Mouse (Mus musculus) liver, embryonic 13.5 days (tissue): ENCODE measurements around the gene Trim54. TPM values are rescaled to one million over a fixed set of nuclear protein-coding genes. Genes with fewer than 3 reads are reported as not detected.

ENCODE experiments used
- ATAC-seq: fragments of 200-750 bp; cut with Nextera tagmentation; 2 replicates; pipeline ENCODE4 v1.8.0; 2017; ENCODE audit warnings: low read depth, mild to moderate bottlenecking, moderate number of reproducible peaks, moderate library complexity
- DNase-seq: peaks from one replicate; pipeline ENCODE4 v3.0.0; 2022
- H3K27ac ChIP-seq: fragments of 300-500 bp; sonication (generic); 2 replicates; pipeline ENCODE4 v1.5.1; 2015; ENCODE audit warnings: moderate library complexity, mild to moderate bottlenecking, inconsistent platforms
- H3K27me3 ChIP-seq: fragments of 300-500 bp; sonication (generic); 2 replicates; pipeline ENCODE4 v1.6.1; 2015; ENCODE audit warnings: mild to moderate bottlenecking, inconsistent platforms
- H3K36me3 ChIP-seq: fragments of 300-500 bp; sonication (generic); 2 replicates; pipeline ENCODE4 v1.6.1; 2015; ENCODE audit warnings: mild to moderate bottlenecking, inconsistent platforms
- H3K4me1 ChIP-seq: fragments of 300-500 bp; sonication (generic); replicated peaks from 2 replicates; pipeline ENCODE4 v1.6.1; 2015; ENCODE audit warnings: inconsistent platforms
- H3K4me2 ChIP-seq: fragments of 300-500 bp; sonication (generic); 2 replicates; pipeline ENCODE4 v1.6.1; 2015; ENCODE audit warnings: inconsistent platforms, mild to moderate bottlenecking, moderate library complexity
- H3K4me3 ChIP-seq: fragments of 300-500 bp; sonication (generic); replicated peaks from 2 replicates; pipeline ENCODE4 v1.5.1; 2015; ENCODE audit warnings: mild to moderate bottlenecking, inconsistent platforms
- H3K9ac ChIP-seq: fragments of 300-500 bp; sonication (generic); 2 replicates; pipeline ENCODE4 v1.6.1; 2015; ENCODE audit warnings: mild to moderate bottlenecking, inconsistent platforms
- H3K9me3 ChIP-seq: fragments of 300-500 bp; sonication (generic); replicated peaks from 2 replicates; pipeline ENCODE4 v1.6.1; 2016; ENCODE audit warnings: inconsistent platforms
- WGBS: fragments of 180-500 bp; shearing (Covaris S2); methylation state at CpG from one replicate; pipeline ENCODE4 v1.1.7; 2015; ENCODE audit not compliant: insufficient replicate concordance; 5-methylcytosine and 5-hydroxymethylcytosine counted together
- polyA plus RNA-seq: library from polyadenylated mRNA; unstranded; fragments of >200 nt; fragmentation: Nextera tagmentation; extraction: Ambion mirVana; gene quantifications from 2 replicates; pipeline ENCODE4 v1.2.1, GENCODE M21; 2015

Trim54 gene
- 0.13 TPM in 2 replicates for polyA plus RNA-seq

DNA sequence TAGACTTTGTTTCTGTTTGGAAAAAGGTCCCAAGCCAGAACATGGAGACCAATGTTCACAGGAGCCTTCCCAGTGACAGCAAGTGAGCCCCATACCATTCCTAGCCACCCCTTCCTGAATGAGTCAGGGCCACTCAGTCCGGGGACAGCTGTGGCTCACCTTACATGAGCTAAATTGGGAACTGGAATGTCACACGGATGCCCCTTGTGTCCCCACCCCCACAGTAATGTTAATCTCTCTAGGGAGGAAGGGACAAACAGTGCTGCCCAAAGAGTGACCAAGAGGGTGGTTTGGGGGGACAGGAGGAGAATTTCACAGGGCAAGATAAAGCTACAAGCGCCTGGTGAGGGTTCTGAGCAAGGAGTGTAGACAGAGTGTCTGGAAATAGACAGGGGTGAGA, at the start of gene Trim54:
Gene Trim54 (plus strand): TSS at position 359 of the 400 bp plus-strand sequence.
- no peak for ATAC-seq
- DNase-seq, result no peak
- 18% methylated on average over 3 of the region's 3 CpGs for WGBS
- H3K4me2 ChIP-seq, result no peak within 1 kb of the TSS
- no peak within 1 kb of the TSS for H3K27ac ChIP-seq
- H3K9ac ChIP-seq, result no peak within 1 kb of the TSS
- H3K4me1 ChIP-seq, result no peaks in the 10 kb centered on the region
- H3K36me3 ChIP-seq, result no peaks in the 10 kb centered on the region
- H3K4me3 ChIP-seq, result no peak within 1 kb of the TSS
- peaks cover 17% of the 10 kb centered on the region for H3K27me3 ChIP-seq
- no peaks in the 10 kb centered on the region for H3K9me3 ChIP-seq

GRCm38 (mm10) chr5:31069810-31070209, 46.7 kb upstream of the Trim54 start:
- ATAC-seq (no peak), DNase-seq (no peak)
- Histone ChIP-seq H3K9ac (no peak overlapping the region), H3K27me3 (no peaks in the 10 kb centered on the region), H3K36me3 (peaks cover 98% of the 10 kb centered on the region), H3K4me3 (no peak overlapping the region), H3K4me2 (no peak overlapping the region), H3K9me3 (no peaks in the 10 kb centered on the region), H3K4me1 (no peaks in the 10 kb centered on the region), H3K27ac (no peak overlapping the region)
- WGBS, result 79% methylated on average over 3 of the region's 3 CpGs

- no peak for ATAC-seq
- no peak overlapping the region for H3K9ac ChIP-seq
- no peaks in the 10 kb centered on the region for H3K27me3 ChIP-seq
- WGBS, result 76% methylated on average over 2 of the region's 2 CpGs
- peaks cover 100% of the 10 kb centered on the region for H3K36me3 ChIP-seq
- H3K4me3 ChIP-seq, result no peak overlapping the region
- H3K4me2 ChIP-seq, result no peak overlapping the region
- DNase-seq, result no peak
- no peaks in the 10 kb centered on the region for H3K4me1 ChIP-seq
- no peaks in the 10 kb centered on the region for H3K9me3 ChIP-seq
- H3K27ac ChIP-seq, result no peak overlapping the region
Observed at GRCm38 (mm10) chr5:31071059-31071458, 45.5 kb upstream of the Trim54 start.

- Histone ChIP-seq H3K4me3 (no peak overlapping the region), H3K9ac (no peak overlapping the region), H3K27me3 (no peaks in the 10 kb centered on the region), H3K36me3 (peaks cover 100% of the 10 kb centered on the region), H3K9me3 (no peaks in the 10 kb centered on the region), H3K27ac (no peak overlapping the region), H3K4me1 (no peaks in the 10 kb centered on the region), H3K4me2 (no peak overlapping the region)
- whole genome bisulfite sequencing, result 86% methylated on average over 11 of the region's 11 CpGs
- no peak for DNase-seq
- ATAC-seq, result no peak
Observed at GRCm38 (mm10) chr5:31071821-31072220, 44.7 kb upstream of the Trim54 start.

DNA sequence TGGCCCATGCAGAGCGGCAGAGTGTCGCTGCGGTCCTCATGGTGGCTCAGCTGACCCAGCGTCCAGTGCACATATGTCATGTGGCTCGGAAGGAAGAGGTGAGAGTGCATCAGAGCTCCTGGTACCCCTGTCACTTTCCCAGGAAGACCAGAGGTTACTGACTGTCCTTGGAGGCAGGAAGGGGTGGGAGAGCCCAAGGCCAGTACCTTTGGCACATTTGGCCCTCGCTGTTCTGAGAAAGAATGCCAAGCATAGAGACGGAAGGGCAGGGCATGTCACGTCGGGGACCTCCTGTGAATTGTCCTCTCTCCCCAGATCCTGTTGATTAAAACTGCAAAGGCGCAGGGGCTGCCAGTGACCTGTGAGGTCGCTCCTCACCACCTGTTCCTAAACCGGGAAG, 43.3 kb upstream of the Trim54 start:
- Histone ChIP-seq H3K27ac (no peak overlapping the region), H3K4me1 (no peaks in the 10 kb centered on the region), H3K9ac (no peak overlapping the region), H3K36me3 (peaks cover 100% of the 10 kb centered on the region), H3K27me3 (no peaks in the 10 kb centered on the region), H3K4me3 (no peak overlapping the region), H3K4me2 (no peak overlapping the region), H3K9me3 (no peaks in the 10 kb centered on the region)
- ATAC-seq, result no peak
- no peak for DNase-seq
- 85% methylated on average over 12 of the region's 12 CpGs for WGBS

DNA sequence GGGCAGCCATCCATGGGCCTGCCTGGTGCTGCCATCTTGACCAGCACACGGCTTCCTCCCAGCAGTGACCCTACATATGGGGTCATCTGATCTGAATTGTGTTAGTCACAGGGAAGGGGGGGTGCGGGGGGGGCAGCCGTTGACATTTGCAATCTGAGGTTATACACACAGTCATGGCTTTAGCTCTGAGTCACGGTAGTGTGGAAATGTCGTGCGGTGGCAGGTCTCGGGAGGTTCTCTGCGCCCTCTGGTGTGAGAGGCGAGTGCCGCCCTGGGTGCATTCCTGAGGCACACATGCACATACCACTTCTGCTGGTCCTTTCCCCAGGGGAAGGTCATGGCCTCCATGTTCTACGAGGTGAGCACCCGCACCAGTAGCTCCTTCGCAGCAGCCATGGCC, 40.2 kb upstream of the Trim54 start:
- H3K9ac ChIP-seq, result no peak overlapping the region
- H3K4me2 ChIP-seq, result no peak overlapping the region
- H3K27me3 ChIP-seq, result no peaks in the 10 kb centered on the region
- DNase-seq, result no peak
- H3K4me3 ChIP-seq, result no peak overlapping the region
- no peak for ATAC-seq
- peaks cover 79% of the 10 kb centered on the region for H3K36me3 ChIP-seq
- H3K4me1 ChIP-seq, result no peaks in the 10 kb centered on the region
- 81% methylated on average over 13 of the region's 13 CpGs for WGBS
- H3K27ac ChIP-seq, result no peak overlapping the region
- no peaks in the 10 kb centered on the region for H3K9me3 ChIP-seq

- Histone ChIP-seq H3K4me2 (no peak overlapping the region), H3K9me3 (no peaks in the 10 kb centered on the region), H3K4me3 (no peak overlapping the region), H3K9ac (no peak overlapping the region), H3K4me1 (peaks cover 12% of the 10 kb centered on the region), H3K27ac (no peak overlapping the region), H3K36me3 (peaks cover 41% of the 10 kb centered on the region), H3K27me3 (peaks cover 5% of the 10 kb centered on the region; the same call in 1 of the 2 replicates)
- ATAC-seq, result no peak
- no peak for DNase-seq
- 73% methylated on average over 13 of the region's 13 CpGs for WGBS
Observed at GRCm38 (mm10) chr5:31080059-31080794, 36.3 kb upstream of the Trim54 start.

DNA sequence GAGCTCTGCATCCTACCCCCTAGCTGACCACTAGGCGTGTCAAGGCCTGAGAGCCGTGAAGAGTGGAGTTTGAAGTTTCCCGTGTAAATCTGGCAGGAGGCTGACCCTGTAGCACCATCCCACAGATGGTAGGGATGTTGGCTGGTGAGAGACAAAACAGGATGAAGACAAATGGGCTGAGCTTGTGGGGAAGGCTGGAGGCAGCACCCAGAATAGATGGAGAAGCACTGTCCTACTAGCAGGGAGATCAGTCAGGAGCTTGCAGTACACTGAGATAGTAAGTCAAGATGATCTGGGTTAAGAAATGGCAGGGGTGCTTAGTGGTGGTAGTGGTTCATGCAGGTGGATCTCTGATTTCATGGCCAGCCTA, 35.7 kb upstream of the Trim54 start:
- H3K36me3 ChIP-seq, result peaks cover 35% of the 10 kb centered on the region
- WGBS, result 56% methylated on average over 3 of the region's 3 CpGs

DNA sequence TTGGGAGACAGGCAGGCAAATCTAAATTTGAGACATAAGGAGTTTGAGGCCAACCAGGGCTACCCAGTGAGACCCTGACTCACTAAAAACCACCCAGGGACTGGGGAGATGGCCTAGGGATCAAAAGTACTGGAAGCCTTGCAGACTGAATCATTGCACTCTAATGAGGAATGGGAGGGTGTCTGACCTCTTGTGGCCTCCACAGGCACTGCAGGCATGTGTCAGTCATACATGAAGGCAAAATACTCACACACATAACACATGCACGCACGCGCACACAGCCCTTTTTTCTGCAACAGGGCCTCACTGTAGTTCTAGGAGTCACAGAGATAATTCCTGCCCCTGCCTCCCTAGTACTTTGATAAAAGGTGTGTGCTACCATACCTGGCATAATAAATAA, 35.1 kb upstream of the Trim54 start:
- Histone ChIP-seq H3K9ac (no peak overlapping the region), H3K4me2 (no peak overlapping the region), H3K27ac (no peak overlapping the region), H3K4me1 (peaks cover 12% of the 10 kb centered on the region), H3K9me3 (no peaks in the 10 kb centered on the region), H3K4me3 (no peak overlapping the region), H3K27me3 (peaks cover 15% of the 10 kb centered on the region), H3K36me3 (peaks cover 29% of the 10 kb centered on the region)
- DNase-seq (no peak), ATAC-seq (no peak)
- WGBS, result 57% methylated on average over 3 of the region's 3 CpGs

More for the DNA sequence above, 35.7 kb upstream of the Trim54 start:
- ATAC-seq, result no peak
- H3K9ac ChIP-seq, result no peak overlapping the region
- no peak overlapping the region for H3K27ac ChIP-seq
- no peaks in the 10 kb centered on the region for H3K9me3 ChIP-seq
- no peak for DNase-seq
- peaks cover 10% of the 10 kb centered on the region for H3K27me3 ChIP-seq
- no peak overlapping the region for H3K4me2 ChIP-seq
- no peak overlapping the region for H3K4me3 ChIP-seq
- H3K4me1 ChIP-seq, result peaks cover 12% of the 10 kb centered on the region

GRCm38 (mm10) chr5:31082355-31082754, 34.2 kb upstream of the Trim54 start:
- Histone ChIP-seq H3K9ac (no peak overlapping the region), H3K27me3 (peaks cover 23% of the 10 kb centered on the region), H3K4me3 (no peak overlapping the region), H3K9me3 (no peaks in the 10 kb centered on the region), H3K27ac (no peak overlapping the region), H3K36me3 (peaks cover 19% of the 10 kb centered on the region), H3K4me1 (peaks cover 12% of the 10 kb centered on the region), H3K4me2 (no peak overlapping the region)
- 0 out of 2 replicates have a peak, but pooled peaks have one; percentile 39 for ATAC-seq
- no peak for DNase-seq
- 17% methylated on average over 5 of the region's 5 CpGs for WGBS

GRCm38 (mm10) chr5:31082935-31083625, 33.4 kb upstream of the Trim54 start:
- Histone ChIP-seq H3K9ac (no peak overlapping the region), H3K4me2 (peak overlapping the region; percentile 37), H3K27ac (no peak overlapping the region), H3K9me3 (no peaks in the 10 kb centered on the region), H3K4me1 (peaks cover 12% of the 10 kb centered on the region), H3K4me3 (0 out of 2 replicates have a peak overlapping the region, but pooled peaks have one; percentile 2), H3K36me3 (peaks cover 12% of the 10 kb centered on the region), H3K27me3 (peaks cover 28% of the 10 kb centered on the region)
- no peak for DNase-seq
- no peak for ATAC-seq
- 11% methylated on average over 12 of the region's 12 CpGs for WGBS
